In the genomic region with DNA sequence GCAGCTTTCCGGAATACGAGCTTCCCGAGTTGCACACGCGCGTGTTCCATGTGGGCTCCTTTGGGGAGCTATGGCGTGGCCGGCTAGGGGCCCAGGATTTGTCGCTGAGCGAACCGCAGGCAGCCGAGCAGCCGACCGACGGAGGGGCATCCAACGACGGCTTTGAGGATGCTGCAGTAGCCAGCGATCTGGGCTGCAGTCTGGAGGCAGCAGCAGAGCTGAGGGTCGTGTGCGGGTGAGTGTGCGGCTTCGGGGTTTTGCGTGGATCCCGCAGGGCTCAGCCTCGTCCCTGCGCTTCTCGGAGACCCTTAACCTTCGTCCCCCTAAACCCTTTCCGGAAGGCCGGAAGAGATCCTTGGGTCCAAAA, we compare ENCODE assay signal across 8 mouse cellular contexts. TPM values are rescaled to one million over a fixed set of nuclear protein-coding genes. Genes with fewer than 3 reads are reported as not detected.
DNase-seq lines count a peak whose midpoint lies in the region; ATAC-seq and TF ChIP-seq lines count a peak whose summit lies in the region.

No protein-coding gene starts in this region.

- WGBS in lung, embryonic 16.5 days = under 1% methylated on average over 30 of the region's 30 CpGs
- 1% methylated on average over 30 of the region's 30 CpGs for WGBS in limb, embryonic 14.5 days
- under 1% methylated on average over 30 of the region's 30 CpGs for WGBS in small intestine, adult 2 months

- peak overlapping the region; percentile 82 for H3K4me3 ChIP-seq in lung, embryonic 16.5 days (ENCODE audit: low read length)
- peak overlapping the region; percentile 86 for H3K4me3 ChIP-seq in limb, embryonic 14.5 days (replicated peaks; ENCODE audit: low read length)
- H3K4me3 ChIP-seq in small intestine, adult 2 months (ENCODE audit: low read depth, low read length) = peak overlapping the region; percentile 82

- no peak for DNase-seq in lung, postnatal 36 days
- DNase-seq in limb, embryonic 14.5 days (ENCODE audit: low spot score) = no peak
- DNase-seq in frontal cortex, postnatal 10 days (ENCODE audit: low spot score in 2 of 2) = no peak
- no peak for DNase-seq in testis, postnatal 14 days (ENCODE audit: low spot score)
- no peak for DNase-seq in lung, adult 18-20 months

- no peaks in the 10 kb centered on the region for H3K9me3 ChIP-seq in lung, embryonic 16.5 days (ENCODE audit: control insufficient read depth, low read length)
- no peaks in the 10 kb centered on the region for H3K9me3 ChIP-seq in limb, embryonic 14.5 days (ENCODE audit: control insufficient read depth, low read length)

- H3K36me3 ChIP-seq in lung, embryonic 16.5 days (ENCODE audit: control insufficient read depth, insufficient read depth, low read length) = no peaks in the 10 kb centered on the region; the same call in 1 of the 2 replicates
- H3K36me3 ChIP-seq in limb, embryonic 14.5 days (ENCODE audit: control insufficient read depth, insufficient read depth, low read length) = peaks cover 3% of the 10 kb centered on the region
- 0 out of 2 replicates have a peak, but pooled peaks cover 2% of the 10 kb centered on the region for H3K36me3 ChIP-seq in small intestine, adult 2 months (ENCODE audit: control insufficient read depth, insufficient read depth, low read length)

- H3K9ac ChIP-seq in lung, embryonic 16.5 days (ENCODE audit: low read length) = peak overlapping the region; percentile 93
- H3K9ac ChIP-seq in limb, embryonic 14.5 days (ENCODE audit: low read depth, low read length, severe bottlenecking) = peak overlapping the region; percentile 91

- peaks cover 11% of the 10 kb centered on the region for H3K4me1 ChIP-seq in lung, embryonic 16.5 days (replicated peaks; ENCODE audit: control insufficient read depth, insufficient read depth, low read length)
- peaks cover 10% of the 10 kb centered on the region; the same call in 1 of the 2 replicates for H3K4me1 ChIP-seq in limb, embryonic 14.5 days (ENCODE audit: control insufficient read depth, insufficient read depth, low read length)
- peaks cover 3% of the 10 kb centered on the region; the same call in 1 of the 2 replicates for H3K4me1 ChIP-seq in small intestine, adult 2 months (ENCODE audit: control insufficient read depth, insufficient read depth, insufficient read length, low read length)

- H3K27ac ChIP-seq in lung, embryonic 16.5 days (ENCODE audit: low read length) = peak overlapping the region; percentile 84
- H3K27ac ChIP-seq in limb, embryonic 14.5 days (replicated peaks; ENCODE audit: low read depth, low read length) = peak overlapping the region; percentile 79
- peak overlapping the region; percentile 42; the same call in 1 of the 2 replicates for H3K27ac ChIP-seq in small intestine, adult 2 months (ENCODE audit: insufficient read depth, low read depth, low read length)

- no peak for TF ChIP-seq CTCF in small intestine, adult 2 months (IDR thresholded peaks at IDR 0.05; ENCODE audit: extremely low read depth, insufficient read length, insufficient replicate concordance, low read depth, low read length)

- H3K27me3 ChIP-seq in lung, embryonic 16.5 days (ENCODE audit: control insufficient read depth, insufficient read depth, low read depth, low read length) = no peaks in the 10 kb centered on the region
- no peaks in the 10 kb centered on the region for H3K27me3 ChIP-seq in limb, embryonic 14.5 days (ENCODE audit: control insufficient read depth, insufficient read depth, low read length)
- no peaks in the 10 kb centered on the region for H3K27me3 ChIP-seq in small intestine, adult 2 months (ENCODE audit: control insufficient read depth, insufficient read depth, low read length)

- peak; percentile 50 for ATAC-seq in lung, embryonic 16.5 days (ENCODE audit: low read depth)
- peak; percentile 55 for ATAC-seq in erythroid progenitor cell, adult 5-6 weeks (replicated peaks; ENCODE audit: low FRiP score, poor library complexity, severe bottlenecking)
- ATAC-seq in limb, embryonic 14.5 days (ENCODE audit: low FRiP score, low read depth) = peak; percentile 41

- peak overlapping the region; percentile 77 for H3K4me2 ChIP-seq in lung, embryonic 16.5 days (ENCODE audit: low read depth, low read length)
- peak overlapping the region; percentile 62 for H3K4me2 ChIP-seq in limb, embryonic 14.5 days (replicated peaks; ENCODE audit: low read depth, low read length, severe bottlenecking)

- TF ChIP-seq POLR2A in limb, embryonic 14.5 days (IDR thresholded peaks at IDR 0.05; ENCODE audit: borderline replicate concordance, extremely low read depth, insufficient read depth, insufficient read length) = no peak
- TF ChIP-seq POLR2A in small intestine, adult 2 months (IDR thresholded peaks at IDR 0.05; ENCODE audit: low read depth, low read length) = no peak

RNA-seq across cellular contexts. Expression of a gene that starts 0.3 kb away (rescaled TPM):
- polyA plus RNA-seq in lung, embryonic 16.5 days (2015; fragmentation: Nextera tagmentation; extraction: Ambion mirVana) = 37.4 and 41.1 TPM in 2 replicates
- 17.3 and 52.4 TPM in 2 replicates for total RNA-seq in erythroid progenitor cell, adult 5-6 weeks (2015; ENCODE audit: low replicate concordance)
- 25.5 and 36.5 TPM in 2 replicates for total RNA-seq in erythroid progenitor cell, adult 5-6 weeks (2017; ENCODE audit: low replicate concordance)
- 41.2 and 45.3 TPM in 2 replicates for polyA plus RNA-seq in limb, embryonic 14.5 days (2012; rRNA removed)
- 39.2 and 42.4 TPM in 2 replicates for polyA plus RNA-seq in limb, embryonic 14.5 days (2014; fragmentation: Nextera tagmentation; extraction: Ambion mirVana)
- 5.6 and 11.3 TPM in 2 replicates for polyA plus RNA-seq in small intestine, adult 2 months (2012; rRNA removed)
